Mouse (Mus musculus): ENCODE measurements around the gene Ces1a. TPM values are rescaled to one million over a fixed set of nuclear protein-coding genes. Genes with fewer than 3 reads are reported as not detected.

Ces1a gene
- polyA plus RNA-seq, 1 experiment from 2014 or later = not detected

DNA sequence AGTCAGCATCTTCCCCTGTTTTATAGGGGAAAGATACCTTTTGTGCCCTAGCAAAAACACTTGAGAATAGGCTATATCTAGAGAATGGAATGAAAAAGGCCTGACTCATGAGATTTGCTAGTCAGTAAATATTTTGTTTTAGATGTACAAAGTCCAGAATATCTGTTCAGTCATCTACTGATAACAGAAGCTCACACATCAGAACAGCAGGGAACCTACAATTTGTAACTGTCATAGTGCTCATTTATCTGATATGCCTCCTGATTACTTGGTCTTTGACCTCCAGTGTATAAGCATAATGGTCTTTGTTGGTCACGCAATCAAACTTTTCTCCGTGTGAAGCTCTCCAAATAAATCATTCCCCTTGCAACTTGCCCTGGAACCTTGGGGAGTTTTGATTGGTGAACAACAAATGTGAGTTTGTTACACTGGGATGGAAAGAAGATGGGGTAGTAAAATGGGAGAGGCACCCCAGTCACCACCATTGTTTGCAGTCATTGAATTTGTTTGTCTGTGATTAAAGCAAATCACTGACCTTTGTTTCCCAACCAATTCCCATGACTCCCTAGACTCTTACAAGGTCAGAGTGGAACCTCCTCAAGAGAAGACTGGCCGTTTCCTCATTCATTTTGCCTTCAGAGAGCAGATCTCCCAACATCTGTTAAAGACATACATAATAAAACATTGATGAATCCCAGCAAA is 15.6 kb upstream of the Ces1a start:
- Histone ChIP-seq H3K4me2 (ENCODE audit: low read depth, low read length) (no peak overlapping the region), H3K27me3 (ENCODE audit: insufficient read depth, low read length) (no peaks in the 10 kb centered on the region), H3K27ac (ENCODE audit: low read depth) (no peak overlapping the region), H3K9me3 (ENCODE audit: low read length) (no peaks in the 10 kb centered on the region), H3K36me3 (replicated peaks; ENCODE audit: insufficient read depth, low read length) (no peaks in the 10 kb centered on the region), H3K9ac (replicated peaks) (no peak overlapping the region), H3K4me3 (ENCODE audit: low read depth, low read length) (no peak overlapping the region), H3K4me1 (ENCODE audit: insufficient read depth) (no peaks in the 10 kb centered on the region; the same call in 1 of the 2 replicates)
- ATAC-seq (no peak), DNase-seq (no peak)
- TF ChIP-seq CTCF (IDR thresholded peaks at IDR 0.05; ENCODE audit: low read depth) (no peak), EP300 (IDR thresholded peaks at IDR 0.05; ENCODE audit: low read depth) (no peak)
- 70% methylated on average over 3 of the region's 3 CpGs for WGBS (ENCODE audit: insufficient replicate concordance)

DNA sequence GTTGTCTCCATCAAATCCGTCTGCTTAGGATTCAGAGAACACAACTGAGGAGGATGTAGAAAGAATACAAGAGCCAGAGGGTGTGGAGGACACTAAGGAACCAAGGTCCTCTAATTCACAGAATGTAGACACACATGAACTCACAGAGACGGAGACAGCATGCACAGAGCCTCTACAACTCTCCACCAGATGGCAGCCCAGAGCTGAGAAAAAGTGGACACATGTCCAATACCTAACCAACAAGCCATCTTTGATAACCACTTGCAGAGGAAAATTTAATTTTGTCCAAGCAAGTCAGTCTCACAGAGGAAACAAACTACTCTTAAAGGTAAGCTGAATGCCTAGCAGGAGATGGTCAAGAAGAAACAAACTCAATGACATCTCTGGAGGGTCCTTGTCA is 11.2 kb upstream of the Ces1a start:
- H3K36me3 ChIP-seq (replicated peaks; ENCODE audit: insufficient read depth, low read length) = no peaks in the 10 kb centered on the region
- WGBS (ENCODE audit: insufficient replicate concordance) = 9% methylated on average over 2 of the region's 2 CpGs
- no peaks in the 10 kb centered on the region for H3K27me3 ChIP-seq (ENCODE audit: insufficient read depth, low read length)
- H3K9me3 ChIP-seq (ENCODE audit: low read length) = no peaks in the 10 kb centered on the region
- DNase-seq (peak; percentile 78), ATAC-seq (no peak)
- no peak overlapping the region for H3K4me2 ChIP-seq (ENCODE audit: low read depth, low read length)
- H3K9ac ChIP-seq (replicated peaks) = no peak overlapping the region
- no peaks in the 10 kb centered on the region; the same call in 1 of the 2 replicates for H3K4me1 ChIP-seq (ENCODE audit: insufficient read depth)
- H3K27ac ChIP-seq (ENCODE audit: low read depth) = no peak overlapping the region
- no peak overlapping the region for H3K4me3 ChIP-seq (ENCODE audit: low read depth, low read length)
- TF ChIP-seq CTCF (IDR thresholded peaks at IDR 0.05; ENCODE audit: low read depth) (peak; percentile 78), EP300 (IDR thresholded peaks at IDR 0.05; ENCODE audit: low read depth) (no peak)

DNA sequence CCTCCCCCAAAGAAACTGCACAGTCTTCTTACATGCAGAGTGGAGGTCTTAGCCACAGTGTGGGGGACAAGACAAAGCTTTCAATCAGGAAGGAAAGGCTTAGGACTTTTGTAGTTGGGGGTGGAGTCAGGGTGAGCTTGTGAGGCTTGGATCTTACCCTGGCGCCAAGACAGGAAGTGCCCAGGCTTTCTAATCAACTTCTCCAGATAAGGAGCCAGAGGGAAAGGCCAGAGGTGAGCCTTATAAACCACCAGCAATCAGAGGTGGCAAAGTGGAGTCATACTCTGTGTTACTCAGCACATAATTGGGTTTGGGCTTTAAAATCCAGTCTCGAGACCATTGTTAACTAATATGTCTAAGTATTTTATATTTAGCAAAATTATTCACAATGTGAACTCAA is 7.2 kb upstream of the Ces1a start:
- TF ChIP-seq CTCF (IDR thresholded peaks at IDR 0.05; ENCODE audit: low read depth) (no peak), EP300 (IDR thresholded peaks at IDR 0.05; ENCODE audit: low read depth) (no peak)
- Histone ChIP-seq H3K27ac (ENCODE audit: low read depth) (no peak overlapping the region), H3K9ac (replicated peaks) (no peak overlapping the region), H3K27me3 (ENCODE audit: insufficient read depth, low read length) (no peaks in the 10 kb centered on the region), H3K9me3 (ENCODE audit: low read length) (no peaks in the 10 kb centered on the region), H3K36me3 (replicated peaks; ENCODE audit: insufficient read depth, low read length) (no peaks in the 10 kb centered on the region), H3K4me1 (ENCODE audit: insufficient read depth) (no peaks in the 10 kb centered on the region), H3K4me3 (ENCODE audit: low read depth, low read length) (no peak overlapping the region), H3K4me2 (ENCODE audit: low read depth, low read length) (no peak overlapping the region)
- ATAC-seq (no peak), DNase-seq (no peak)
- 40% methylated on average over 2 of the region's 2 CpGs for WGBS (ENCODE audit: insufficient replicate concordance)

DNA sequence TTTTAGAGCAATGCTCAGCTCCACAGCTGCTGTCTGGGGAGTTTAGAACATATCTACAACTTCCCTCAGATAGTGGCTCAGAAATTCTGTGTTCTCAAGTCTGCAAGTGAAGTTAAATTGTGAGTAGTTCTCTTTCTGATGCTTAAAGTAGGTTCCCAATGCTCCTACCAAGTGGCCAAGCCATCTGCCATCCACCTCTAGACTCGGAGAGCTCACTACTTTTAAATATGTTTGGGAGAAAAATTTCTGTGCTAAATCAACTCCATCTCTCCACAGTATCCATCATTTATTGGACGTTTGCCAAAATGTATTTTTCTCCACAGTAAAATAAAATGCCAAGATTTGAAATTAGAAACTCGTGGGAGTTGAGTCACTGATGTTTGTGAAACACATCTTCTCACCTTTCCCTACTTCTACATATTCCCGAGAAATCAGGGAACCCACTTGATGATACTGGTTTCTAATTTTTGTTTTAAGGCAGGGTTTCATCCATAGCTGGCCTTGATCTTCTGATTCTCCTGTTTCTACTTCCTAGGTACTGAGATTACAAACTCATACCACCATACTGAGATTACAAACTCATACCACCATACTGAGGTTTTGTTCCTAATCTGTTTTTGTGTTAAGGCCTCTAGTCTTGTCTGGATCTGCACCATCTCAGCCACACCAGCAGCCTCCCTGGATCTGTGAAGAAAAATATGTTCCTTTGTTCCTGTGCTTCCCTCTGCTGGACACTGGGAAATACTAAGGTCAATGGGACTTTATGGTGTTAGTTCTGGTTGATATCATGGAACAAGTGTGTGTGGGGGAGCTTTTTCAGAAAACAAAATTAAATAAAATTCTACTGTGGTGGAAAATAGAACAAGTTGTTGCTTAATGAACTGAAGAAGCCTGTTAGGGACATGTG is 771 bp upstream of the Ces1a start:
- TF ChIP-seq CTCF (IDR thresholded peaks at IDR 0.05; ENCODE audit: low read depth) = 0 out of 2 replicates have a peak, but pooled peaks have one; percentile 15
- TF ChIP-seq EP300 (IDR thresholded peaks at IDR 0.05; ENCODE audit: low read depth) = no peak
- Histone ChIP-seq H3K27me3 (ENCODE audit: insufficient read depth, low read length) (no peaks in the 10 kb centered on the region), H3K9me3 (ENCODE audit: low read length) (no peaks in the 10 kb centered on the region), H3K36me3 (replicated peaks; ENCODE audit: insufficient read depth, low read length) (no peaks in the 10 kb centered on the region), H3K4me2 (ENCODE audit: low read depth, low read length) (no peak overlapping the region), H3K4me1 (ENCODE audit: insufficient read depth) (no peaks in the 10 kb centered on the region), H3K27ac (ENCODE audit: low read depth) (no peak overlapping the region), H3K4me3 (ENCODE audit: low read depth, low read length) (no peak overlapping the region), H3K9ac (replicated peaks) (no peak overlapping the region)
- no peak for DNase-seq
- ATAC-seq = no peak
- 49% methylated on average over 4 of the region's 4 CpGs for WGBS (ENCODE audit: insufficient replicate concordance)

DNA sequence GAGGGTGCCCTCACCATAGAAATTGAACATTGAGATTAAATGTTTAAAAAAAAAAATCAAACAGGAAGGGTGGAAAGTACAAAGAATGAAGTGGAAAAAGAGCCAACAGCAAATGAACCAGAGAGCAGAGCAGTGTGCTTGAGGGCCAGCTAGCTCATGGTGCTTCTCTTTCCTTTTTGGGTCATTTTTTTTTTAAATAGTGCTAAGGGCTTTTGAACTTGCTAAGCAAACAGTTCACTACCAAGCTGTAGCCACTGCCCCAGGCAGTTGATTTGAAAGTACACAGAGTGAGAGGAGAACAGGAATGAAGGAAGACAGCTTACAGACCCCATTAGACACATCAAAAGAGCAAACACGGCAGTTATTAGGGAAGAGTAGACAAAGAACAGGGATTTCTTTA is 4.9 kb downstream of the Ces1a start:
- H3K9me3 ChIP-seq (ENCODE audit: low read length) = no peaks in the 10 kb centered on the region
- TF ChIP-seq EP300 (IDR thresholded peaks at IDR 0.05; ENCODE audit: low read depth) = no peak
- TF ChIP-seq CTCF (IDR thresholded peaks at IDR 0.05; ENCODE audit: low read depth) = no peak
- H3K9ac ChIP-seq (replicated peaks) = no peak overlapping the region
- H3K27me3 ChIP-seq (ENCODE audit: insufficient read depth, low read length) = no peaks in the 10 kb centered on the region
- no peak overlapping the region for H3K4me3 ChIP-seq (ENCODE audit: low read depth, low read length)
- DNase-seq (no peak), ATAC-seq (no peak)
- no peak overlapping the region for H3K27ac ChIP-seq (ENCODE audit: low read depth)
- WGBS (ENCODE audit: insufficient replicate concordance) = 63% methylated on average over 1 of the region's 1 CpGs
- no peaks in the 10 kb centered on the region for H3K4me1 ChIP-seq (ENCODE audit: insufficient read depth)
- H3K4me2 ChIP-seq (ENCODE audit: low read depth, low read length) = no peak overlapping the region
- H3K36me3 ChIP-seq (replicated peaks; ENCODE audit: insufficient read depth, low read length) = no peaks in the 10 kb centered on the region

DNA sequence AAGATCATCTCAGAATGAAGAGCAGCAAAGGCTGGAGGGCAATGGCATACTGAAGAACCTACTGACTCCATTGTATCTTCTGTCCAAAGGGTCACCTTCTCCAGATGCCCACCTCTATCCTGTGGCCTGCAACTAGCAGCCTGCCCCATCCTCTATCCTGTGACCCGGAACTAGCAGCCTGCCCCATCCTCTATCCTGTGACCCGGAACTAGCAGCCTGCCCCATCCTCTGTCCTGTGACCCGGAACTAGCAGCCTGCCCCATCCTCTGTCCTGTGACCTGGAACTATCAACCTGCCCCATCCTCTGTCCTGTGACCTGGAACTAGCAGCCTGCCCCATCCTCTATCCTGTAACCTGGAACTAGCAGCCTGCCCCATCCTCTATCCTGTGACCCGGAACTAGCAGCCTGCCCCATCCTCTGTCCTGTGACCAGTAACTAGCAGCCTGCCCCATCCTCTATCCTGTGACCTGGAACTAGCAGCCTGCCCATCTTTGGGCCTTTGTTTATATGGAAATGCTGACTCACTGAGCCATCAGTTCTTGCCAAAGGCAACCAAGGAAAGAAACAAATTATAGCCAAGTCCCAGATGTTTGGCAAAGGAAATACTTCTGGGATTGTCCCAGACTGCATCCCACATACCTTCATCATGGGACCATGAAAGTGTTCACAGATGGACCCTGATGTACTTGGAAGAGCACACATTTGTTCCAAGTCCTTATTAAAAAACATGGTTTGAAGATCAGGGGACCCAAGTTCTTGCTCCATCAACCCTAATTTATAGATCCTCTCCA is 7.0 kb downstream of the Ces1a start:
- DNase-seq (no peak), ATAC-seq (no peak)
- no peak overlapping the region for H3K4me2 ChIP-seq (ENCODE audit: low read depth, low read length)
- no peak for TF ChIP-seq CTCF (IDR thresholded peaks at IDR 0.05; ENCODE audit: low read depth)
- TF ChIP-seq EP300 (IDR thresholded peaks at IDR 0.05; ENCODE audit: low read depth) = no peak
- H3K36me3 ChIP-seq (replicated peaks; ENCODE audit: insufficient read depth, low read length) = no peaks in the 10 kb centered on the region
- no peak overlapping the region for H3K9ac ChIP-seq (replicated peaks)
- no peaks in the 10 kb centered on the region for H3K4me1 ChIP-seq (ENCODE audit: insufficient read depth)
- no peaks in the 10 kb centered on the region for H3K9me3 ChIP-seq (ENCODE audit: low read length)
- no peaks in the 10 kb centered on the region for H3K27me3 ChIP-seq (ENCODE audit: insufficient read depth, low read length)
- 72% methylated on average over 4 of the region's 4 CpGs for WGBS (ENCODE audit: insufficient replicate concordance)
- no peak overlapping the region for H3K4me3 ChIP-seq (ENCODE audit: low read depth, low read length)
- H3K27ac ChIP-seq (ENCODE audit: low read depth) = no peak overlapping the region

All from liver, postnatal 0 days (tissue).